Mouse (Mus musculus) Patski (cell line): ENCODE measurements around the gene Dapk1. TPM values are rescaled to one million over a fixed set of nuclear protein-coding genes. Genes with fewer than 3 reads are reported as not detected.

ENCODE experiments used
- ATAC-seq: fragments of 100-300 bp; one replicate; pipeline ENCODE4 v1.8.0; 2021
- CTCF ChIA-PET: fragments of 350-600 bp; sonication (Branson Sonifier 250); formaldehyde crosslinking; loops from one replicate; lab custom pipeline; 2022; ENCODE audit warnings: inconsistent platforms; lab: Charles Lee
- POLR2A ChIA-PET: fragments of 350-600 bp; sonication (Branson Sonifier 250); formaldehyde crosslinking; loops from one replicate; lab custom pipeline; 2022; ENCODE audit warnings: antibody characterized with exemption, inconsistent platforms; lab: Charles Lee
- DNase-seq: peaks from one replicate; pipeline ENCODE4 v3.0.0-alpha.2; 2011; ENCODE audit warnings: low read depth, low spot score
- H3K27me3 ChIP-seq: fragments of 371-371 bp; one replicate; pipeline ENCODE4 v1.5.1; 2021
- CTCF ChIP-seq: fragments of 100-300 bp; IDR thresholded peaks from one replicate; pipeline ENCODE4 v1.5.1; 2021
- in situ Hi-C: fragments of 300-500 bp; cut with MboI; formaldehyde crosslinking; loops from 3 replicates; pipeline ENCODE4 v1.11.1; 2018; ENCODE audit warnings: low pct_unique_long_range_greater_than_20kb, mixed read lengths
- polyA plus RNA-seq: library from polyadenylated mRNA; unstranded; gene quantifications from one replicate; pipeline ENCODE4 v1.2.3, GENCODE M21; 2021

Gene Dapk1
- polyA plus RNA-seq, 1 experiment from 2014 or later: 38.8 TPM

DNA sequence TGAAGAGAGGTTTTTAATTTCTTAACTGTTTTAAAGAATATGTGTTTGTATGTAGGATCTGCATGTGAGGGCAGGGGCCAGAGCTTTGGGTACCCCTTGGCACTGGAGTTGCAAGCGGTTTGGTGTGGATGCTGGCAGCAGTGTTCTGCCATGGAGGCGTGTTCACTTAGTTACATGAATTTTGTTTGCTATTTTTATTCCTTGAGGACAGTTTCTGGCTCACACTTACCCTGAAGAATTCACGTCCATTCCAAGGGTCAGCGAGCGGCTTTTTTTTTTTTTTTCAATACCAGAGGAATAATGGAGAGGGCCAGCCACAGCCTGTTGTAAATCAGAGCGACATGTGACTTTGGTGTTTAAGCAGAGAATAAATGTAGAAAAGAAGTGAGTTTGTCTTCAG lies 33.9 kb downstream of the Dapk1 start:
- no peaks in the 10 kb centered on the region for H3K27me3 ChIP-seq
- DNase-seq: no peak
- in situ Hi-C loops: no loop called here
- CTCF ChIA-PET: interaction anchor here (1.0 kb wide), 1 partner anchor 11 kb away, joined by 3 read pairs; no protein-coding TSS in a partner anchor
- POLR2A ChIA-PET: no interaction called here
- no peak for ATAC-seq
- no peak for TF ChIP-seq CTCF

DNA sequence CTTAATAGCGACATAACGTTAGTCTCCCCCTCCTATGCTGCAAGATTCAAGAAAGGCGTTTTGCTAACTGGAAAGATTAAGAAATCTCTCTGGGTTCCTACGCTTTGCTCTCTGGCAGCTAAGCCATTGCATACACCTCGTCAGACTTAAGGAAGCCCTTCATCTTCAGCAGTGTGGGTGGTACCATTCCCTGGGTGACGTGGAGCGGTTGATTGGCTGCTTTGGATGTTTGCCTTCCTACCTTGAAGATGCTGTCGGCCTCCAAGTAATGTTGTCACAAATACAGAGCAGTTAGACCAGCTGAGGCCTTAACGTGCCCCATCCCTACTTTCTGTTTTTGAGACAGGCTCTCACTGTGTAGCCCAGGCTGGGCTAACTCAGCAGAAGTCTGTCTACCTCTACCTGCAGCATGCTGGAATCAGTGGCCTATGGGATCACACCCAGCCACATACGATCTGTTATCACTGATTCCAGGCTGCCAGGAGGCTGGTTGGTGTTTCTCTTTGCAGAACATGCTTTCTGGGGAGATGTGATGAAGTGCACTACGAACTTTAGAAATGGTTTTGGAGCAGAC lies 37.8 kb downstream of the Dapk1 start:
- H3K27me3 ChIP-seq: no peaks in the 10 kb centered on the region
- no peak for TF ChIP-seq CTCF
- in situ Hi-C loops: no loop called here
- ATAC-seq (no peak), DNase-seq (no peak)
- ChIA-PET POLR2A (no interaction called here), CTCF (interaction anchor here (1.5 kb wide), 1 partner anchor 12 kb away, joined by 5 read pairs; no protein-coding TSS in a partner anchor)

DNA sequence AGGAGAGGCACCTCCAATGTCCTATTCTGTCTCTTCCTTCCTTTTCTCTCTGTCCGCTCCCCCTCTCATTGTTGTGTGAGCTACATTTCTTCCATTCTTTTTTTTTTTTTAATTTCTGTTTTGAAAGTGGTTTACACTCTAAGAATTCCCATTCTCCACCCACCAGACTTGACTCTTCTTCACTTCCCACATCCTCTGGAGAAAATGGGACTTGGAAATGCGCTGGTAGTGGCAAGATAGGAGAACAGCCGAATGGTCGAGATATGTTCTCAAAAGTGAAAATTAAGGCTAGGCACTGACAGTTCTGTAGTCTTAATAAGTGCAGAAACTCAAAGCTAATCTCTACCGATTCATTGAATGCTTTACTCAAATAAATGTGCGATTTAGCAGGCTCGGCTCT lies 38.7 kb downstream of the Dapk1 start:
- POLR2A ChIA-PET: no interaction called here
- CTCF ChIA-PET: interaction anchor here (1.3 kb wide), 1 partner anchor 16 kb away, joined by 4 read pairs; no protein-coding TSS in a partner anchor
- DNase-seq (no peak), ATAC-seq (no peak)
- in situ Hi-C loops: no loop called here
- no peak for TF ChIP-seq CTCF
- no peaks in the 10 kb centered on the region for H3K27me3 ChIP-seq

DNA sequence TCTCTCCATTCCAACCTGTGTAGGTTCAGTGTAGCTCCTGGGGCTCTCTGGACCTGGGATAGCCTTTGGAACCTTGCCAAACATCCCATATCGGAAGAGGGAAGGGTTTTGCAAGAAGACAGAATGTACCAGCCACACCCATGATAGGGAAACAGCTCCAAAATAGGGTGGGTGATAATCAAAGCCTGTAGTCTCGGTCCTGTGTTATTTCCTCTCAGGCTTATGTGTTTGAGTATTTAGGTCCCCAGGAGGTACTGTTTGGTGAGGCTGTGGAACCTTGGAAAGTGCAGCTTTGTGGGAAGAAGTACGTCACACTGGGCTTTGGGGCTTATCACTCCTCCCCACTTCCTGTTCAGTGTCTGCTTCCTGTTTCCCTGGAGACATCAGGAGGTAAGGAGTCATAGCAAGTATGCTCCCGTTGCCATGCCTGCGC lies 42.7 kb downstream of the Dapk1 start:
- no peak for TF ChIP-seq CTCF
- in situ Hi-C loops: no loop called here

DNA sequence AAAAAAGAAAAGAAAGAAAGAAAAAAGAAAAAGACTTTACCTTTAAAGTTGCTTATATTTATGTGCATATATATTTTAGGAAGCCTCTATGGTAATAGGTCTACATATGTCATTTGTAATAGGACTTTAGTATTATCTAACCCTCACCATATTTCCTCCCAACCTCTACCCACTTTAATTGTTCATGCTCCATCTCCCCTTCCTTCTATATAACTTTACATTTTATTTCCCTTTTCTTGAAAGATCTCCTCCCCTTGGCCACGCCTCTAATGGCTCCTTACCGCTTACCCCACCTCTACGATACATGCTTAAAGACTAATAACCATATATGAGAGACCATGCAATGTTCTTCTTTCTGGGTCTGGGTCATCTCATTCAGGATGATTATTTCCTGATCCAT lies 45.0 kb downstream of the Dapk1 start:
- H3K27me3 ChIP-seq: no peaks in the 10 kb centered on the region
- POLR2A ChIA-PET: no interaction called here
- in situ Hi-C loops: no loop called here
- CTCF ChIA-PET: interaction anchor here (0.8 kb wide), 1 partner anchor 14 kb away, joined by 4 read pairs; no protein-coding TSS in a partner anchor
- ATAC-seq (no peak), DNase-seq (no peak)
- no peak for TF ChIP-seq CTCF

More for the DNA sequence above, 42.7 kb downstream of the Dapk1 start:
- ATAC-seq (no peak), DNase-seq (no peak)
- POLR2A ChIA-PET: no interaction called here
- no peaks in the 10 kb centered on the region for H3K27me3 ChIP-seq
- CTCF ChIA-PET: no interaction called here

DNA sequence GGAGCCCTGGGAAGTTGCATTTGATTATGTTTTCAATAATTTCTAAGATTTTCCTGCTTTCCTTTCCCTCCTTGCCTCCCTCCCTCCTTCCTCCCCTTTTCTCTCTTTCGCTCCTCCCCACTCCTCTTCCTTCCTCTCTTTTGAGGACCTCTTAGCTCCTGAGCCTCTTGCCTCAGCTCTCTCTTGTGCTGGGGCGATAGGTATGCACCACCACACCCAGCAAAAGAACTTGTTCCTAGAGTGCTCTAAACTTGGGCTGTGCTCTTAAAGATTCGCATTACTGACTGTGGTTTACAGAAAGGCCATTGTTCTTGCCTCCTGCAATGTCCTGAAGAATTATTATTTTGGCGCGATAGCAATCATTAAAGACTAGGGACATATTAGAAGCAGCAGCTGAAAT lies 46.6 kb downstream of the Dapk1 start:
- no peaks in the 10 kb centered on the region for H3K27me3 ChIP-seq
- DNase-seq: no peak
- TF ChIP-seq CTCF: no peak
- no peak for ATAC-seq
- in situ Hi-C loops: no loop called here
- POLR2A ChIA-PET: no interaction called here
- CTCF ChIA-PET: no interaction called here

DNA sequence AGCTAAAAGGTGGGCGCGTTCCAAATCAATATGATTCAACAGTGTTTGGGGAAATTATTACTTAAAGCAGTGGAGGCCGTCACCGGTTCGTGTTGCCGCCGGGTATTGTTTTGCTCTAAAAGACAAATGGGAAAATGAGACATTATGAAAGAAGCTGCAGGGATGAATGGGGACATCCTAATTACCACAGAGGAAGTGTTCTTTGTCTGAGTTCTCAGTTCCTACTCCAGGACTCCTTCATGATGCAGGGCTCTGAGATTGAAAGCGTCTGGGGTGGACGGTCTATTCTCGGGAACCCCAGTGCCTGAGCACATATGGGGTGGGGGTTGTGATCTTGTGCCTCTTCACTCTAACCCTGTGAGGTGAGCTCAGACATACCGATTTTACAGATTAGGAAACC lies 48.3 kb downstream of the Dapk1 start:
- CTCF ChIA-PET: no interaction called here
- no peak for ATAC-seq

DNA sequence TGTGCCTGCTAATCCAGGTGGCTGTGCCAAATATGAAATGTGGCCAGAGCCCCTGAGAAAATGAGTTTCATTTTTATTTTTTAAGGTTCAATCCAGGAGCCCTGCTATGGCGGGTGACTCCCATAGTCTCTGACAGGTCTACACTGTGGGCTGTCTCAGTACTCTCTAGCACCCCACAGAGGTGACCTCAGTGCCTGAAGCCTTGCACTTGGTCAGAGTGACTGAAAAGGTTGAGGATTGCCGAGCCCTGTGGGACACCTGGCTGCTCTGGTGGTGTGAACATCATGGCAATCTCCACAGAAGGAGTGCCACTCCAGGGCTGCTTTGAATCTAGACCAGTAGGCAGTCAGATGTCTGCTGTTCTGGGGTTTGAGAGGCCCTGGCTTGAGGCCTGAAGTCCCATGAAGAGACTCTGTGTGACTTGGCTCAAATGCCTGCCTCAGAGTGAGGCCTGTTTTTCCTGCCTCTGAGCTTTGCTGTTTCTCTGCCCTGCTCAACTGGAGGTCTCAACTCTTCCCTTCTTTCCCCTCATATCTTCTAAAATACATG lies 52.3 kb downstream of the Dapk1 start:
- ChIA-PET CTCF (no interaction called here), POLR2A (no interaction called here)
- DNase-seq (no peak), ATAC-seq (no peak)
- TF ChIP-seq CTCF: no peak
- no peaks in the 10 kb centered on the region for H3K27me3 ChIP-seq
- in situ Hi-C loops: no loop called here

More for the DNA sequence above, 48.3 kb downstream of the Dapk1 start:
- POLR2A ChIA-PET: interaction anchor here (0.6 kb wide), 1 partner anchor 12 kb away, joined by 5 read pairs; no protein-coding TSS in a partner anchor
- DNase-seq: no peak
- in situ Hi-C loops: no loop called here
- H3K27me3 ChIP-seq: no peaks in the 10 kb centered on the region
- TF ChIP-seq CTCF: no peak

DNA sequence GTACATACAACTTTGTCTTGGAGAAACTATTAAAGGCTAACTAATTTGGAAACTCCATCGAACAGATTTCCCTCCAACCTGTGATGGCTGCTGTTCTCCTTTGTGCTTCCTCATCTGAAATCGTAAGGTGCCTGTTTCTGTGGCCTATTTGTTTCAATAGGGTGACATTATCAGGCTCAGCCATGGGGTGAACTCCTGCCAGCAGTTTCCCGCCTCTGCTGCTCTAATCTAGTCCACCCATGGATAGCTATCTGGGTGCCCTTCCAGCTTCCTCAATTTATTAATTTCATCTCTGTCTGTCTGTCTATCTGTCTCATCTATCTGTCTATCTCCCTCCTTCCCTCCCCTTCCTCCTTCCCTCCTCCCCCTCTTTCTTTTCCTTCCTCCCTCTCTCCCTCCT lies 53.5 kb downstream of the Dapk1 start:
- ChIA-PET CTCF (interaction anchor here (0.9 kb wide), 1 partner anchor 19 kb away, joined by 3 read pairs; no protein-coding TSS in a partner anchor), POLR2A (no interaction called here)
- H3K27me3 ChIP-seq: no peaks in the 10 kb centered on the region
- TF ChIP-seq CTCF: no peak
- no peak for DNase-seq
- ATAC-seq: no peak
- in situ Hi-C loops: no loop called here

DNA sequence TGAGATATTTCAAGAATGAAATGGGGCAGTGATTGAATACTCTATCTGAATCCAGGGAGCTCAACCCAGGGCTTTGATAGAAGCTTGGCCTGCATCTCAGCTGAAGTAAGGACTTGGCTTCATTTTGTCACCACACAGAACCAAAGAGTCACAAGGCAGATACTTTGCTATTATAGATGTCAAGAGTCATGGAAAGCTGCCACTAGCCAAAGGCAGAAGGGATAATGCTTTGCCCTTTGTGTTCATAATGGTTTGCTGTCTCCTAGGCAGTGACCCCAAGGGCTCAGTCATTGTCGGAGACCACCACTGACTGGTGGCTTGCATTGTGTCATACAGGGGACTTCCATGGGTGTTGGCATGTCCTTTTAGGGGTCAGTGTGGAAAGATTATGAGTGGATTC lies 57.9 kb downstream of the Dapk1 start:
- ATAC-seq: no peak
- POLR2A ChIA-PET: no interaction called here

DNA sequence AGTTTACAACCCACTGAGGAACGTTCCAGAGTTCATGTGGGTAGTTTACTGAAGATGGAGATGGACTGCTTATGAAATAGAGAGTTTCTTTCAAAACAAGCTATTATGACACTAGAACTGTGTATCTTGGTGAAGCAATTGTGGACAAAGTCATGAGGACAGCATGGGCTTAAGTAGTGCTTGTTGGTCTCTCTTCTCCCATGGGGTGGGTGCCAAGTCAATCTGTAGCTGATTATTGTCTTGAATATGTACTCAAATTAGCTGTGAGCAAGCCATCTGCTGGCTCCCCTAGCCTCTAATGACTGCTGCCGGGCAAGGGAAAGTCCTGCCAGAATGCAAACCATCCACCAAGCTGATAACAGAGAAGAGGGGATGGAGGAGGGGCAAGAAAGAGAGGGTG lies 58.3 kb downstream of the Dapk1 start:
- in situ Hi-C loops: no loop called here
- POLR2A ChIA-PET: no interaction called here
- TF ChIP-seq CTCF: no peak

More for the DNA sequence above, 57.9 kb downstream of the Dapk1 start:
- in situ Hi-C loops: no loop called here
- CTCF ChIA-PET: no interaction called here
- no peak for TF ChIP-seq CTCF
- H3K27me3 ChIP-seq: no peaks in the 10 kb centered on the region
- DNase-seq: no peak

More for the DNA sequence above, 58.3 kb downstream of the Dapk1 start:
- no peaks in the 10 kb centered on the region for H3K27me3 ChIP-seq
- ATAC-seq (no peak), DNase-seq (no peak)
- CTCF ChIA-PET: no interaction called here
